Mouse (Mus musculus) erythroblast, embryonic 14.5 days (primary cell): ENCODE results near the gene Col8a1.

Source experiments
- GATA1 ChIP-seq: IDR thresholded peaks from 2 replicates; pipeline ENCODE4 v1.6.1; 2012; ENCODE audit warnings: low read length, inconsistent platforms, mixed read lengths
- TAL1 ChIP-seq: IDR thresholded peaks from 3 replicates; pipeline ENCODE4 v1.6.1; 2012; ENCODE audit warnings: low read length, inconsistent platforms, mixed read lengths

- TF ChIP-seq GATA1 (no peak), TAL1 (no peak)
These were observed 142.8 kb downstream of the Col8a1 start for GRCm38 (mm10) chr16:57611768-57612167.
